Mouse (Mus musculus) neutrophil, adult 5-6 weeks (primary cell): Measurements from ENCODE around the gene Sec23b. TPM values are rescaled to one million over a fixed set of nuclear protein-coding genes. Genes with fewer than 3 reads are reported as not detected.

ENCODE experiments used
- ATAC-seq: fragments of 151-379, 151-347 bp; 2 replicates; pipeline ENCODE4 v1.8.0; 2017; ENCODE audit warnings: mild to moderate bottlenecking, moderate TSS enrichment; ENCODE audit not compliant: insufficient number of reproducible peaks, poor library complexity, low FRiP score, severe bottlenecking; ENCODE audit errors: extremely low read depth
- total RNA-seq: library from RNA; stranded (forward); fragments of 200-1000 nt; gene quantifications from 2 replicates; pipeline ENCODE4 v1.2.3, GENCODE M21; 2017

Sec23b gene
- total RNA-seq, 1 experiment from 2014 or later: 50.0 TPM

DNA sequence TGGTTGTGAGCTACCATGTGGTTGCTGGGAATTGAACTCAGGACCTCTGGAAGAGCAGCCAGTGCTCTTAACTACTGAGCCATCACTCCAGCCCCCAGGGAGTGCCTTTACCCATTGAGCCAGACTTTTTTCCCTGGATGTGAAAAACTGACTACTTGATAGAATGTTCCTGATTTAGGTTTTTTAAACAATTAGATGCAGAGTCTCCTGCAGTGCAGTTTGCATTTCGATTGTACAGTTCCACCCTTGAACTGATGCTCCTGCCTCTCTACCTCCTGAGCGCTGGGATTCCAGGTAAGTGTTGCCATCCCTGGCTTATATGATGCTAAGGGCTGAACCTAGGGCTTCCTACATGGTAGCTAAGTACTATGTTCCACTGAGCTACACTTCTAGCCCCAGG lies 42.0 kb downstream of the Sec23b start:
- no peak for ATAC-seq

DNA sequence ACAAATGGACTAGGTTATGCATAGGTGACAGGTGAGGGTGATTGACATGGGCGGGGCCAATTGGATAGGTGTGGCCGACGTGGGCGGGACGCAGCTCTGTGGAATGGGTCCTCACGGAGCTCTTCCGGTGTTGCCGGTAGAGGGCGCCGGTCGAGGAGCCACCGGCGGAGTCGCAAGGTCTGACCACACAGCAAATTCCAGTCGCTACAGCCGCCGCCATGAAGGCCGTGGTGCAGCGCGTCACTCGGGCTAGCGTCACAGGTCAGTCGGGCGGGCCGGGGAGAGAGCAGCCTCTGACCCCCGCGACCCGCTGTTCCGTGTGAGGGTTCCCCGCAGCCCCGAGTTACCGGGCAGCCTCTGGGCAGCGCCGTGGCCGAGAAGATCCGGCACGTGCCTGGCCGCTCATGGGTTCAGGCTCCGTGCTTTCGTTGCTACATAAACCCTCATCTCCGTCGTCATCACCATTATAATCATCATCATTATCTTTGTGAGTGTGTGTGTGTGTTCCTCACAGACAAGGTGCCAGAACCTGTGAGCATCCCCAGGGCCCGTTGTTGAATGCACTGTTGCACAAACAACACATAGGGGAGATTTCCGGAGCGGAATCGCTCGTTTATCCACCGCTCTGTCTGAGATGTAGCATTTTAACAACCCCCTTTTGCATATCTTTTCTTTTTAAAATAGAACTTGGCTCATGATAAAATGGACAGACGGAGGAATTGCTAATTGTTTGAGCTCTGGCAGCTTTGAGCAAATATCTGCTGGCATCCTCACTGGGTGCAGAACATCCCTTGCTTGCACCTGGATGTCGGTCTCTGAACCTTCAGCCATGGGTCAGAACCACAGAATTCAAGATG lies 44.0 kb downstream of the Sec23b start, which contains the start of gene Dtd1:
Gene Dtd1 (plus strand): TSS at position 67 of the 857 bp plus-strand sequence.
- ATAC-seq: peak; percentile 98

DNA sequence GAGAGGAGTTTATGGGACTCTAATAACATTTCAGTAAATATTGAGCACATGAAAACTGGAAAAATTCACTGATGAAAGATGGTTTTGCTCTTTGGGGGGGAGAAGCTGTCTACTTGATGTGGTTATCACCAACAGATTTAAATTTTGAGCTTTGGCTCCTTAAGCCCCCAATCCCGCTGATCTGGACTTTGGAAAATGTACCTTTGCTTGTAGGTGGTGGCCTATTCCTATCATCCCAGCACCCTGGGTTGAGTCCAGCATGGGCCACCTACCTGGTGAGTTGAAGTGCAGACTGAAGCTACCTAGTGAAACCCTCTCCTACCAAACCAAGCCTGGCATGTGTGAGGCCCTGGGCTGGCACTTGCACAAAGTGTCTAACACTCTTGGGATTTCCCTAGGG lies 45.5 kb downstream of the Sec23b start:
- no peak for ATAC-seq

DNA sequence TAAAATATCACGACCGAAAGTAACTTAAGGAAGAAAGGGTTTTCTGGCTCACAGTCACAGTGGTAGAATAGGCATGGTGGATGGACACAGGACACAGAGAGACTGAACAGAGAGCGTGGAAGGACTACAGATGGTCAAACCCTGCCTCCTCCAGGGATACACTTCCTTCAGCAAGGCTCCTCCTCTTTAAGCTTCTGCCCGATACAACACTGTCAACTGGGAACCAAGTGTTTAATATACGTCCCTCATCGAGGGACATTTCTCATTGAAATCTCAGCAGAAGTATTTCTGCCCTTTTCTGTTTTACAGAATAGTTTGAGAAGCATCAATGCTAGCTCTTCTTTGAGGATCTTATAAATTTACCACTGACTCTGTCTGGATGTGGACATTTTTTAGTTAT lies 57.9 kb downstream of the Sec23b start:
- no peak for ATAC-seq

DNA sequence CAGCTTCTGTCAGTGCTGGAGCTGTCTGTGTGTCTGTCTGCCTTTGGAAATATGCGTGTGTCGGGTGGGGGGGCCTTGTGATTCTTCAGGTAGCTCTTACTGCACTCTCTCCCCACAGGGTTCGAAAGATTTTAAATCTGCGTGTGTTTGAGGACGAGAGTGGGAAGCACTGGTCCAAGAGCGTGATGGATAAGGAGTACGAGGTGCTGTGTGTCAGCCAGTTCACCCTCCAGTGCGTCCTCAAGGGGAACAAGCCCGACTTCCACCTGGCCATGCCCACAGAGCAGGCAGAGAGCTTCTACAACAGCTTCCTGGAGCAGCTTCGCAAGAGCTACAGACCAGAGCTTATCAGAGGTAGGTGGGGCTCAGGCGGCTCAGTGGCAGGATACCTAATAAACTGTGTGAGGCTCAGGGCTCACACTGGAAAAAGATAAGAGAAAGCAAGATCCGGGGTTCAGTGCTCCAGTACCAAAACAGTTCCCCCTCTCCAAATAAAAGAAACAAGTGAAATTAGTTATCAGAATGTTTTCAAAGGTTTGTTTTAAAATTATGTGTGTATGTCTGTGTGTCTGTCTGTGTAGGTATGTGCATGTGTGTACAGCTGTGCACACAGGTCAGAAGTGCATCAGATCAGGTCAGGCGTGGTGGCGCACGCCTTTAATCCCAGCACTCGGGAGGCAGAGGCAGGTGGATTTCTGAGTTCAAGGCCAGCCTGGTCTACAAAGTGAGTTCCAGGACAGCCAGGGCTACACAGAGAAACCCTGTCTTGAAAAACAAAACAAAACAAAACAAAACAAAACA lies 61.2 kb downstream of the Sec23b start:
- no peak for ATAC-seq

DNA sequence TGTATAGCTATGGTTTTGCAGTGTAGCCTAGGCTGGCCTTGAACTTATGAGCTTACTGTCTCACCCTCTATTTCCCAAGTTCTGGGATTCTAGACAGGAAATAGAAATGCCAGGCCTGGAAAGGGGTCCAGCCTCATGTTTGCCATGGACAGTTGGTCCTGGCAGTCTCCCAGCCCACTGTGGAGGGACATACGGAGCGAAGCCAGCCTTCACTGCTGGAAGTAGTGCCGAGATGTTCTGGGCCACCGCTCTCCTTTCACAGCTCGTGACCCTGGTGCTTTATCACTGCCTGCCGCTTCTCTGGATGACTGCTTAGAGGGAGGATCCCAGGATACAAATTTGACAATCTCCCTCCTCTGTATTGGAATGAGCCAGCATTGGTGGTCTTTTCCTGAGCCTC lies 65.5 kb downstream of the Sec23b start:
- ATAC-seq: no peak

DNA sequence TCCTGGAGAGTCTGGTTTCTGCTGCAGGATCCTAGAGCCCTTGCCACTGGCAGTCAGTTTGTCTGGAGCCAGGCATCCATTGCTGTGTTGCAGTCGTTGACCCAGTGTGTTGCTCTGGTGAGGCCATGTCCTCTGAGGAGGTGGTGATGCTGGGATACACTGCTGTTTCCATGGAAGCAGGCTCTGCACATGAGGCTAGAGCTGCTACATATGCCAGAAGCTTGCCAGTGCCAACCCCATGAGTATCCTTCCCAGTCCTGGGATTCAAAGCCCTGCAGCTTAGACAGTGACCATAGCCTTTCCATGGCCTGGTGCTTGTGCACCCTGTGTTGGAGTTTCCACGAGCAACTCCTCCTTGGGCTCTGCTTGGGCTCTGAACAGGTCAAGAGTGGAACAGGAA lies 77.5 kb downstream of the Sec23b start:
- no peak for ATAC-seq

DNA sequence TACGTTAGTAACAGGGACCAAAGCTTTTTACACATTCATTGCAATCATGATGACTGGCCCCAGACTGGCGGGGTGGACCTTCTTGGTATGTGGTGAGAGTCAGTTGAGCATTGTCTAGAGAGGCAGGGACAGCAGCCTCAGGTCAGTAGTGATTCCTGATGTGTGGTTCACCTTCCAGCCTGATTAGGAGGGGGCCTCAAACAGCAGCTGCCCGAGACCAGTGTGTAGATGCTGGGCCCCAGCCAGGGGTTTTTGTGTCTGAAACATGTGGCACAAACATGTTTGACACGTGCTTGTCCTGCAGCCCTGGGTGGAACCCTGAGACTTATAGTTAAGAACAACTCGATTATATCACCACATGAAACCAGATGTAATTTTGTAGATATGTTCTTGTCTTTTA lies 78.2 kb downstream of the Sec23b start:
- no peak for ATAC-seq

DNA sequence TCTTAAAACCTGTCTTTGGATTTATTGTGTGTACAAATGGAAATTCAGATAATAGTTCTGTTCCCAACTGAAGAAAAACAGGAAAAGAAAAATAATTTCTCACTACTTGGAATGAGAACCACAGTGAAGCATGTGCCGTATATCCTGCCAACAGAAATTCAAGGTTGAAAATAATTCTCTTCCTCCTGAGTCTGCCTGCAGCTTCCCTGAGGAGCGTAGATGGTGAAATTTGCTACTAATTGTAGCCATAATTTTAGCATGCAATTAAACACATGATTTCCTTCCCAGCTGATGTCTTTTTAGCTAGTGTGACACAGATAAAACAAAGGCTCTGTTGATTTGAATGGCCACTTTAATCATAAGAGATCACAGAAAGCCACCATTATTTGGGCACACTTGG lies 78.7 kb downstream of the Sec23b start:
- no peak for ATAC-seq

DNA sequence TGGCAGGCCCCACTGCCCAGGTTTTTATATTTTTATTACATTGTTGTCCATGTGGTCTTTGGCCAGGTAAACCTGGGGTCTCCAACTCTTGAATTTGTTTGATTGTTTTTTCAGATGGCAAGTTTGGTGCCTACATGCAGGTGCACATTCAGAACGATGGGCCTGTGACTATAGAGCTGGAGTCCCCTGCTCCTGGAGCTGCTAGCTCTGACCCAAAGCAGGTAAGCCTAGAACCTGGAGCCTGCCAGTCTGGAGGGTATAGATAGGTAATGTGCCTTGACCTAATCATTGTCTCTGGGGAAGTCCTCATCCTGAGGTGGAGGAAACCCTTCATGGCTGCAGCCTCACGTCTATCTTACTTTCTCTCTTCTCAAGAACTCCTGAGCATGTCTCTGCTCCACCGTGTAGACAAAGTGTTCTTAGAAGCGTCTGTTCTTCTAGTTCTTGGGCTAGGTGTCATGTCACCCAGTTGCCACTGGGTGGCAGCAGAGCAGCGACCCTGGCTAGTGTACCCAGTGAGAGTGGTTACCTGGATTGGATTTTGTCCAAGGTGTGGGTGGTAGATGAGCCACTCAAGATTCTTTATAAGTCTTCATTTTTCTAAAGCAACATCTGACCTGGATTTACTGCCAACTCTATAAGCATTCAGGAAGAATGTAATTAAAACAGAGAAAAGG lies 79.8 kb downstream of the Sec23b start:
- ATAC-seq: peak; percentile 89

DNA sequence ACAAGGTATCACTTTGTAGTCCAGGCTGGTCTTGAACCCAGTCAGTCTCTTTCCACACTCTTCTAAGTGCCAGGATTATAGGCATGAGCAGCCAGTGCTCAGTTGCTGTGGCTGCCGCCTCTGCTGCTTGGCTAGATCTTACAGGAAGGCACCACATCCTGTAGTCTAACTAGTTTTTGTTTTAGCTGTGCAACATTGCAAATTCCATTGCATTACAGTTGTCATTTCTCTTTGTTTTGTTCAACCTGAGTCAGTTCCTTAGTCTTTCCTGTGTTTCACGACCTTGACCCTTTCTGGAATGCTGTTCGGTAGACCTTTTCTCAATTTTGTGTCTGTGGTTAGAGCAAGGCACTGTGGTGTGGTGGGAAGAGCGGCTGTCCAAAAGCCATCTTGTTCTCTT lies 81.2 kb downstream of the Sec23b start:
- ATAC-seq: no peak

DNA sequence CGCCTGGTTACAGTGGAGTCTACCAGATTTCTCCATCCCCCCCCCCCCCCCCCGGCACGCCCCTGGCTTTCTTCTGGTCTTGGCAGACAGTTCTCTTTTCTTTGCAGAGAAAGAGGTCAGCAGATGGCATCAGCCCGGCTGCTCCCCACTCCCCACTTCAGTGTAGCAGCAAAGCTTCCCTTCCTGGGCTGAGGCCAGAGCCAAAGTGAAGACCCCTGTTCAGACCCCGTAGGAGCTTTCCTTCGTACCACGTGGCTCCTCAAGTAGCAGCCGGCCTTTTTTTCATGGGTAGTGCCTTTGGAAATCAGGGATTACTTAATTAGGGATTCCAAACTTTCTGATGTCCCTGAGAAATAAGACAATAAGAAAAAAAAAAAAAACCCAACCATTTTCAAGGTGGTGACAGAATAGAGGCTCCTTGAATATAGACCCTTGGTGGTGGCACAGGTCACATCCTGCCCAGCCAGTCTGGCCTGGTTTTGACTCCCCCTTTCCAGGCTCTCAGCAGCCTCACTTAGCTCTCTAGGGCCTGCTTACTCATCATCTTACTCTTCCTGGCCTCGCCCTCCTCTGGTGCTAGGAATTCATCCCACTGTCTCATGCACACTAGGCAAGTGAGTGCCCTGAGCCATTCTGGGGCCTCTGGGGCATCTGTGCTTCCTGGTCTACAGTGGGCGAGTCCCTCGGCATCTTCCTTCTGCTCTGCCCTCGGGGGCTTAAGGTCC lies 81.8 kb downstream of the Sec23b start:
- ATAC-seq: no peak

DNA sequence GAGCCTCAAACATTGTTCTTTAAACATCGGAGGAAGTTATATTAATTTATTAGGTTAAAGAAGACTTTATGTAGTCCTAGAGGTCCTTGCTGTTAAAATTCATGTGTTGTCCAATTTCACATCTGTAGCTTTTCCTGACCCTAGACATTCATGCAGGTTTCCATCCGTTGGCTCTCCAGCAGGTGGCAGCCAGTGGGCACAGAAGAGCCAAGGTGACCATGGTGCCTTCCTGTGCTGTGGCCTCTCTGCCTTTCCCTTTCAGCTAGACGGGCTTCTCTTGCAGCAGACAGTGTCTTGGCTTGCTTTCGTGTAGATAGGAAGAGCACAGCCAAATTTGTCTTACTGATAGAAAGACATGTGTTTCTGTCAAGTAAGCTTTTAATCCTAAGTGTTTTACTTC lies 82.7 kb downstream of the Sec23b start:
- ATAC-seq: no peak

DNA sequence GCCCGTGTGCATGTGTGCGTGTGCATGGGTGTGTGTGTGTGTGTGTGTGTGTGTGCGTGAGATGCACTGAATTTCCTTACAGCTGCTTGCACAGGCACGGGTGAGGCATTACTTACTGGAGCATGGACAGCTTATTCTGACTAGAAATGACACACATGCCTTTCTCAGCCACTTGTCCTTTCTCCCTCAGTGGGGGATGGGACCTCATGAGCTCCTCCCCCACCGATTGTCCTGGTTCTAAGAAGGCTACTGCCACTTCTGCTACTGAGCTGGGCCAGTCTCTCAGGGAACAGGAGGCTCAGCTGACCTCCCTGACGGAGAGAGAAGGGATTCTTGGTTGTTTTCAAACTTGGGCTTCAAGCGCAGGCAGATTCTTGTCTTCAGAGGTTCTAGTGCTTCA lies 84.1 kb downstream of the Sec23b start:
- no peak for ATAC-seq

Other genes with a start within 250 kb of the Sec23b start
- not detected in 2 replicates for gene Ovol2, start 224.1 kb upstream of the Sec23b start, total RNA-seq
- 22.2 and 26.9 TPM in 2 replicates for gene Kat14, start 187.2 kb upstream of the Sec23b start, total RNA-seq
- gene Pet117, start 187.2 kb upstream of the Sec23b start, total RNA-seq: not detected in 2 replicates
- gene Dzank1, start 28.8 kb upstream of the Sec23b start, total RNA-seq: 0.25 and 0.35 TPM in 2 replicates
- gene Polr3f, start 28.5 kb upstream of the Sec23b start, total RNA-seq: 41.3 and 45.4 TPM in 2 replicates
- 6.8 and 7.4 TPM in 2 replicates for gene Rbbp9, start 5.4 kb upstream of the Sec23b start, total RNA-seq
- gene Smim26, start 37.8 kb downstream of the Sec23b start, total RNA-seq: 2.5 and 2.7 TPM in 2 replicates
- gene Dtd1, start 43.7 kb downstream of the Sec23b start, total RNA-seq: 24.7 and 30.7 TPM in 2 replicates